Mouse (Mus musculus) liver, embryonic 16.5 days (tissue): ENCODE measurements around the gene Gmds. TPM values are rescaled to one million over a fixed set of nuclear protein-coding genes. Genes with fewer than 3 reads are reported as not detected.

ENCODE experiments used
- ATAC-seq: fragments of 200-750 bp; cut with Nextera tagmentation; 2 replicates; pipeline ENCODE4 v1.8.0; 2017; ENCODE audit warnings: low read depth, mild to moderate bottlenecking, moderate number of reproducible peaks, moderate library complexity
- H3K27ac ChIP-seq: fragments of 300-500 bp; sonication (generic); 2 replicates; pipeline ENCODE4 v1.5.1; 2014; ENCODE audit warnings: mild to moderate bottlenecking, low read length
- H3K27me3 ChIP-seq: fragments of 300-500 bp; sonication (generic); 2 replicates; pipeline ENCODE4 v1.6.1; 2014; ENCODE audit warnings: low read depth, low read length, mixed read lengths; ENCODE audit not compliant: control insufficient read depth, insufficient read depth
- H3K36me3 ChIP-seq: fragments of 300-500 bp; sonication (generic); 2 replicates; pipeline ENCODE4 v1.6.1; 2014; ENCODE audit warnings: mild to moderate bottlenecking; ENCODE audit not compliant: control insufficient read depth, insufficient read depth
- H3K4me1 ChIP-seq: fragments of 300-500 bp; sonication (generic); 2 replicates; pipeline ENCODE4 v1.6.1; 2014; ENCODE audit warnings: low read depth, low read length, mixed read lengths; ENCODE audit not compliant: control insufficient read depth
- H3K4me2 ChIP-seq: fragments of 300-500 bp; sonication (generic); 2 replicates; pipeline ENCODE4 v1.6.1; 2014; ENCODE audit warnings: low read depth, low read length, mixed read lengths
- H3K4me3 ChIP-seq: fragments of 300-500 bp; sonication (generic); 2 replicates; pipeline ENCODE4 v1.5.1; 2014; ENCODE audit warnings: low read depth, mild to moderate bottlenecking, low read length
- H3K9ac ChIP-seq: fragments of 300-500 bp; sonication (generic); 2 replicates; pipeline ENCODE4 v1.6.1; 2014; ENCODE audit warnings: low read depth, low read length
- H3K9me3 ChIP-seq: fragments of 300-500 bp; sonication (generic); replicated peaks from 2 replicates; pipeline ENCODE4 v1.6.1; 2016; ENCODE audit warnings: low read length; ENCODE audit not compliant: control insufficient read depth
- WGBS: fragments of 180-500 bp; shearing (Covaris S2); extraction: QIAGEN DNeasy Blood & Tissue Kit; methylation state at CpG from one replicate; pipeline ENCODE4 v1.1.7; 2014; ENCODE audit not compliant: insufficient replicate concordance; 5-methylcytosine and 5-hydroxymethylcytosine counted together
- polyA plus RNA-seq: library from polyadenylated mRNA; unstranded; fragments of >200 nt; fragmentation: Nextera tagmentation; extraction: Ambion mirVana; gene quantifications from 2 replicates; pipeline ENCODE4 v1.2.1, GENCODE M21; 2015

Gmds gene
- polyA plus RNA-seq, 1 experiment from 2014 or later: 6.8 TPM

DNA sequence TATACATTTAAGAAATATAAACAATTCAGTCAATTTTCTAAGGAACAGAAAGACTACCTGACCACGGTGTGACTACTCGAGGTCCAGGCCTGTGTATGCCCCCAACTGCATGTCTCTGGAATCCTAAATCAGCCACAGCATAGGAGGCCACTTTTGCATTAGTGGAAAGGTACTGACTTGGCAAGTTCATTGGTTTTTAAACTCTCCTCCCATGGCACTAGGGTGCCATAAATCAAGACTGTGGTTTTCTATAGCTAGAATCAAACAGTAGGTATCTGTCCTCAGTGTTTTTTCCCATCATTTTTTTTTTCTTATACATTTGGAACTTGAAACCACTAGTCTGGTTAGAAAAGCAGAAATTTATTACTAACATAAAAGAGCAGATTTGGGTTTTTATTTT is 68.8 kb downstream of the Gmds start:
- 36% methylated on average over 2 of the region's 2 CpGs for WGBS
- no peaks in the 10 kb centered on the region for H3K4me1 ChIP-seq
- no peak overlapping the region for H3K9ac ChIP-seq

GRCm38 (mm10) chr13:32269261-32269660 is 69.3 kb downstream of the Gmds start:
- 36% methylated on average over 2 of the region's 2 CpGs for WGBS
- ATAC-seq: no peak

More for the DNA sequence above, 68.8 kb downstream of the Gmds start:
- Histone ChIP-seq H3K27ac (no peak overlapping the region), H3K4me3 (no peak overlapping the region), H3K4me2 (no peak overlapping the region), H3K9me3 (no peaks in the 10 kb centered on the region), H3K27me3 (no peaks in the 10 kb centered on the region), H3K36me3 (no peaks in the 10 kb centered on the region)
- ATAC-seq: no peak

GRCm38 (mm10) chr13:32268284-32268683 is 70.3 kb downstream of the Gmds start:
- H3K36me3 ChIP-seq: no peaks in the 10 kb centered on the region
- ATAC-seq: no peak
- H3K4me3 ChIP-seq: no peak overlapping the region
- 31% methylated on average over 3 of the region's 3 CpGs for WGBS
- no peaks in the 10 kb centered on the region for H3K27me3 ChIP-seq
- H3K4me1 ChIP-seq: no peaks in the 10 kb centered on the region
- H3K27ac ChIP-seq: no peak overlapping the region
- H3K9me3 ChIP-seq: no peaks in the 10 kb centered on the region
- no peak overlapping the region for H3K4me2 ChIP-seq
- no peak overlapping the region for H3K9ac ChIP-seq

More at GRCm38 (mm10) chr13:32269261-32269660, 69.3 kb downstream of the Gmds start:
- no peaks in the 10 kb centered on the region for H3K9me3 ChIP-seq
- no peak overlapping the region for H3K9ac ChIP-seq
- no peaks in the 10 kb centered on the region for H3K36me3 ChIP-seq
- H3K4me2 ChIP-seq: no peak overlapping the region
- no peaks in the 10 kb centered on the region for H3K27me3 ChIP-seq
- no peak overlapping the region for H3K27ac ChIP-seq
- no peaks in the 10 kb centered on the region for H3K4me1 ChIP-seq
- H3K4me3 ChIP-seq: no peak overlapping the region

DNA sequence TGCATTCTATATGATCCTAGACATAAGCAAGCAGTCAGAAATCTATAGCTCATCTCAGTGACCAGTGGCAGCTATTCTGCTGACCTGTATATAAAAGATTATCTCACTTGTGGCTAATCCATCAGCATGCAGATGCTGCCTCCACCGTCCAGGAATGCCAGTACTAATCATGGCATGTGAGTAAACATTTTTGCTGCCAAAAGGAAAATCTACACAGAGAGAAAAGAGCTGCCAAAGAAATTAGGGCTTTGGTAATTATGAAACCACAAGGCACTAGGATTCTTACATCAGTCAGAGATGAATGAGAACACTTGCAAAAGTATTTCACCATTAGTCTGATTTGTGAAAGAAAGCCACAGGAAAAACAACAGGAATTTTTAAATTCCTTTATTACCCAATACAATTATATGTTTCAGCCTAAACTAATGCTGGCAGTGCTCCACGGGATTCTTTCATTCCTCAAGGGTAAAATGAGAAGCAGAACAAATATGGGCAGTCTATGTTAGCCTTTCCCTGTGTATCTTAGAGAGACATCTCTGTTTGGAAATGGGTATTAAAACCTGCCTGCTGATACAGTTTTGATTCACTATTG is 71.3 kb downstream of the Gmds start:
- Histone ChIP-seq H3K36me3 (no peaks in the 10 kb centered on the region), H3K4me2 (no peak overlapping the region), H3K4me1 (no peaks in the 10 kb centered on the region), H3K27me3 (no peaks in the 10 kb centered on the region), H3K4me3 (no peak overlapping the region), H3K27ac (no peak overlapping the region), H3K9ac (no peak overlapping the region), H3K9me3 (no peaks in the 10 kb centered on the region)
- 33% methylated on average over 2 of the region's 2 CpGs for WGBS
- no peak for ATAC-seq

DNA sequence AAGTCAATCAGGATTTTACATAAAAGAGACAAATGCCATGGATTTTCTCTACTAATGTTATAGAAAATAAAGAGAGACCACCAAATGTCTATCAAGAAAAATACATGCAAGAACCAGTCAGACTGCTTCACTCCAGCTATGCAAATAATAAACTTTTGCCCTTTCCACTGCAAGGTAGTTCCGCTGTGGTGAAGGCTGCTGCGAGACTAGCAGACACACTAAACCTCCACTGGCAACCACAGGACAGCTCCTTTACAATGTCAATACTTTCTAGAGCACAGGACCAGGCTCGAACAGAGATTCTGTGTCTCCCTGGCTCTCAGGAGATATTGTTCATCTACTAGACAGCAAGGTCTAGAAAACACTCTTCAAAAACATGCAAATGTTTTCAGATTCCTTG is 71.8 kb downstream of the Gmds start:
- Histone ChIP-seq H3K4me1 (no peaks in the 10 kb centered on the region), H3K27ac (no peak overlapping the region), H3K9me3 (no peaks in the 10 kb centered on the region), H3K4me3 (no peak overlapping the region), H3K4me2 (no peak overlapping the region), H3K27me3 (no peaks in the 10 kb centered on the region), H3K36me3 (no peaks in the 10 kb centered on the region), H3K9ac (no peak overlapping the region)
- 49% methylated on average over 3 of the region's 3 CpGs for WGBS
- no peak for ATAC-seq

DNA sequence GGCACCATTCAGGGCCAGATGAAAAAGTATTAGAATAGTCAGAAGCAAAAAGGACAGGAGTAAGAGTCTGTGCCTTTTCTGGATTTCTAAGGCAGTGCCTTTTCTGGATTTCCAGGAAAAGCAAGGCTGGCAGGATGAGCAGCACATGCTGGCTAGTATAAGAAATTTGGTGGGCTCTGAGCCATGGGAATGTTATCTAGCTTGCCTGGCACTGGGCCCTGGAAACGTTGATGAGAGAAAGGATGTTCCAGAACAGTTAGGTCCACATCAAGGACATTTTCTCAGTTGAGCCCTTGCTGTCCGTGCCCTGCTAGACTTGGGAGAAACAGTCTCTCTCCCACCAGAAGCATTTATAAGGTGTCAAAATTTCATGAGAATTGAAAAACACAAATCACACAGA is 82.4 kb downstream of the Gmds start:
- no peaks in the 10 kb centered on the region for H3K36me3 ChIP-seq
- no peak overlapping the region for H3K9ac ChIP-seq
- no peak overlapping the region for H3K27ac ChIP-seq
- no peaks in the 10 kb centered on the region for H3K4me1 ChIP-seq
- ATAC-seq: no peak
- no peak overlapping the region for H3K4me2 ChIP-seq
- H3K4me3 ChIP-seq: no peak overlapping the region
- H3K9me3 ChIP-seq: no peaks in the 10 kb centered on the region
- no peaks in the 10 kb centered on the region for H3K27me3 ChIP-seq
- 54% methylated on average over 2 of the region's 2 CpGs for WGBS

DNA sequence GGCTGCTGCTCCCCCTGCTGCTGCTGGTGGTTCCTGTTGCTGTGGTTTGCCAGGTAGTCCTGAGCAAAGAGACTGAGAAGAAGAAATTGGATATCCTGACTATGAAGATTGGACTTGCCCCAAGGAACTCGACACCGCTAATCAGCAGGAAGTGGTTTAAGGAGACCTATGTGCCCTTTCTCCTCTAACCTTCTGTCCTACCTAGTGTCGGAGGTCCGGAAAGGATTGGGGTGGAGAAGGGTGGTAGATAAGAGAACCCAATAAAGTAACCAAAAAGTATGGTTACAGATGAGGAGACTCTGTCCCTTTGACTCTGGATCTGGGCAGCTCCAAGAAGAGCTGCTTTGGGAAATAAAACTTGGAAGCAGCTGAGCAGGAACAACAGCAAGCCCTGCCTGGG is 86.3 kb downstream of the Gmds start:
- H3K36me3 ChIP-seq: no peaks in the 10 kb centered on the region
- no peak overlapping the region for H3K27ac ChIP-seq
- no peaks in the 10 kb centered on the region for H3K27me3 ChIP-seq
- WGBS: 23% methylated on average over 4 of the region's 4 CpGs
- H3K9ac ChIP-seq: no peak overlapping the region
- H3K4me3 ChIP-seq: no peak overlapping the region
- H3K4me1 ChIP-seq: no peaks in the 10 kb centered on the region
- no peak for ATAC-seq
- no peaks in the 10 kb centered on the region for H3K9me3 ChIP-seq
- H3K4me2 ChIP-seq: no peak overlapping the region

- H3K27ac ChIP-seq: no peak overlapping the region
- ATAC-seq: no peak
- 35% methylated on average over 4 of the region's 4 CpGs for WGBS
- H3K36me3 ChIP-seq: no peaks in the 10 kb centered on the region
- no peak overlapping the region for H3K9ac ChIP-seq
- H3K4me3 ChIP-seq: no peak overlapping the region
- H3K4me1 ChIP-seq: no peaks in the 10 kb centered on the region
- no peak overlapping the region for H3K4me2 ChIP-seq
- H3K9me3 ChIP-seq: no peaks in the 10 kb centered on the region
- no peaks in the 10 kb centered on the region for H3K27me3 ChIP-seq
Measured at GRCm38 (mm10) chr13:32242200-32242599, 96.3 kb downstream of the Gmds start.

DNA sequence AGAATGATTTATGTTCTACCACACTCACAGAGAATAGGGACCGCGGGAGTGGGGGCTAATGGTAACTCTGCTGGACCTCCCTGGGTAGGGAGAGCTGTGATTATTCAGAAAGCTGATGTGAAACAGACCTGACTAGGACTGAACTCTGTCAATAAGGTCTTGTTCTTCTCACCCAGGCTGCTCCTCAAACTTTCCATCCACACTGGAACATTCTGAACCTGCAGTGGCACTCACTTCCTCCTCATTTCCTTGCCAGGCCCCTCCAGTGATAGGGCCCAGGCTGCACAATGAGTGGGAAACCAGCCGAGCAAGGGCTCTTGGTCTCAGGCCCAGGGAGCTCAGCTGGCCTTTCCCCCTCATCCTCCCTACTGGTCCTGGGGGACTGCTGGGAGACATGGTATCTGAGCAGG is 102.3 kb downstream of the Gmds start:
- H3K27ac ChIP-seq: no peak overlapping the region
- ATAC-seq: no peak
- H3K9me3 ChIP-seq: no peaks in the 10 kb centered on the region
- H3K4me3 ChIP-seq: no peak overlapping the region
- 54% methylated on average over 3 of the region's 3 CpGs for WGBS
- peaks cover 10% of the 10 kb centered on the region for H3K4me1 ChIP-seq
- H3K27me3 ChIP-seq: no peaks in the 10 kb centered on the region
- no peak overlapping the region for H3K9ac ChIP-seq
- H3K36me3 ChIP-seq: no peaks in the 10 kb centered on the region
- no peak overlapping the region for H3K4me2 ChIP-seq
